Mouse (Mus musculus) kidney, postnatal 4 days (tissue): Measurements from ENCODE around the gene Olfr1426.
"Not testable (repeated sequence)": the region's sequence is repeated elsewhere in the genome, so short reads cannot be mapped to it uniquely, and the experiment has no call there.

Source experiments
- DNase-seq, 2 experiments: peaks; one replicate each; pipeline ENCODE4 v3.0.0; 2021; ENCODE audit warnings: mixed read lengths in 2 of 2

Gene Olfr1426

GRCm38 (mm10) chr19:12091913-12092312, at the start of gene Olfr1426:
Gene Olfr1426 (minus strand): TSS chr19:12092013.
- DNase-seq = no peak

DNA sequence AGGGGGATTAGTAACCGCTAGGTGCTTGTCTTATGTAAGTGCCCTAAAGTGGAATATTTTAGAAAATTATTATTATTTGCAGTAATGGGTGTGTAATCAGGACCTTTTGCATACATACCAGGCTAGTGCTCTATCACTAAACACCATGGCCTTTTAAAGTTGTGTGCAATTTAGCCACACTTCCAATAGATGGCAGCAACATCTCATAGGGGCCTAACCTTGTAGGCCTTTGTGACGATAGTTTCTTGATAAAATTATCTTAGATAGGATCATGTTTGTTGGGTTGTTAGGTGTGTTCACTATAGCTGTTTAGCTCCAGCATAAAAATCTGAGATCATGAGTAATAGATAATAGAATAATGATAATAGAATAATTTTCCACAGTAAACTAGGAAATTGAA, 42.5 kb upstream of the Olfr1426 start:
- peak in 1 of 2 experiments; percentile 3 for DNase-seq

DNA sequence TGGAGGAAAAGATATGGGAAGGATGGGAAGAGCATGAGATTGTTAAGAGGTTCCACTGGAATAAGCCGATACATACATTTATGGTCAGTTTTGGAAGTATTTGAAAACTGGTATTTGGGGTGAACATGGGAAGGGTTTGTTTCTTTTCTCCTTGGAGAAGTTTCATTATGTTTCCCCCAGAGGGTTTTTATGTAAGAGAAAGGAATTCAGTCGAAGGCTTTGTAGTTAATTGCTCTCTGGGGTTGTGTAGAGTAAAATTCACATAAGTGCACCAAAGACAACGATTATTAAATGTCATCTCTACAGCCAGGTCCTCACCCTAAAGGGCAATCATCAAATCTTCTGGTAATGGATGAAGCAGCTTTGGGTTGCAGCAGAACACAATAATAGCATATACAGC, 31.3 kb upstream of the Olfr1426 start, which contains the start of gene Olfr76:
Olfr76 (minus strand) TSS at position 101 of the 400 bp plus-strand sequence.
- no peak for DNase-seq

- DNase-seq = no peak
Observed at GRCm38 (mm10) chr19:12116464-12116863, 24.7 kb upstream of the Olfr1426 start.

GRCm38 (mm10) chr19:12115797-12116196, 24.0 kb upstream of the Olfr1426 start, which contains the start of gene Olfr1428:
Gene Olfr1428 (minus strand): TSS chr19:12115897.
- DNase-seq = no peak

DNA sequence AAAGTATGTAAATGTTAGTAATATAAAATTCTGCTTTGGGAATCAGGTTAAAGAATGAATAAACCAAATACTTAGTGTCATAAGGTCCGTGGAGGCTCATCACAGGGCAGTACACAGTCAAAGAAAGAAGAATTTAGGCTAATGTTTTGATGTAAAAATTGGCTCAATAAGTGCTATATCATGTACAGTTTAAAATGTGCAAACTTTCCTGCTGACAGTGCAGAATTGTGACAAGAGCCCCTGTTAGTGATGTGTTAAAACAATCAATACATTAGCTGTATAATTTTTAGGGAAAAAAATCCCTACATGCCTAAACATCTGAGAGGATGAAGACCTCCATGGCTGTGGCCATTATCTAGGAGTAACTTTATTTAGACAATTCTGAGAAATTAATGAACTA, 22.0 kb upstream of the Olfr1426 start:
- DNase-seq = no peak

- DNase-seq = no peak
Observed at GRCm38 (mm10) chr19:12104541-12104940, 12.7 kb upstream of the Olfr1426 start.

GRCm38 (mm10) chr19:12103234-12103633, 11.4 kb upstream of the Olfr1426 start, which contains the start of gene Olfr1427:
Gene Olfr1427 (minus strand): TSS chr19:12103334.
- no peak for DNase-seq

DNA sequence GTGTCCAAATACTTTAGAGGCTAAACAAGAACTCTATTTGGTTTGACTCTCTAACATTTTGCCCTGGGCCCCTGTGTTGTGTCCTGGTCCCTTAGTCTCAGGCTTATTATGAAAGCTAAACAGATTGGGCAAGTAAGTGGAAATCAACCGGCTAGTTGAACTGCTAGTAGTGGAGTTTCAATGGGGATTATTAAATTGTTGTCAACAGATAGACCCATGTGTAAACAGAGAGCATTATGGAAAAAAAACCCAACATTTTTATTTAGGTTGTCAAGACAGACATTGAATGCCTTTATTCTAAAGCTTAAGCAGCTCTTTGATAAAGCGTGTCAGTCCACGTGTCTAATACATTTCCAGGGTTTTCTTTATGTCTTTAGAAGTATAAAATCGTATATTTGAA, 14.2 kb downstream of the Olfr1426 start, which contains the start of gene Olfr1425:
Olfr1425 (minus strand) TSS at position 101 of the 400 bp plus-strand sequence.
- not testable (repeated sequence) for DNase-seq

DNA sequence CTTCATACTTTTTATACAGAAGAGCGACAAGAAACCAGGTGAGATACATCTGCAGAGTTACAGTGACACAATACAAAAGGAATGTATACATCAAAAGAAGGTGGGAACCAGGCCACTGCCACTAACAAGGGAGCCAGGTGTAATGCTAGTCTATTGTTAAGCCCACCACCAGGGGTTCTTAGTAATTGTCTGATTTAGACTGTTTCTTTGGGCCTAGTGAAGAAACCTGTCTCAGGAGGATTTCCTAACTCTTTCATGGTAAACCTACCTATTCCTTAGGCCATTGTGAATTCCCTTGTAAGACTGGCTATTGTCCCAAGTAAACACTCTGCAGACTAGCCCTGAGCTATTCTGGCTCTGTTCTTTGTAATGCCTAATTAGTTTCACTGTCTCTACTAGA, 22.3 kb downstream of the Olfr1426 start:
- not testable (repeated sequence) for DNase-seq

DNA sequence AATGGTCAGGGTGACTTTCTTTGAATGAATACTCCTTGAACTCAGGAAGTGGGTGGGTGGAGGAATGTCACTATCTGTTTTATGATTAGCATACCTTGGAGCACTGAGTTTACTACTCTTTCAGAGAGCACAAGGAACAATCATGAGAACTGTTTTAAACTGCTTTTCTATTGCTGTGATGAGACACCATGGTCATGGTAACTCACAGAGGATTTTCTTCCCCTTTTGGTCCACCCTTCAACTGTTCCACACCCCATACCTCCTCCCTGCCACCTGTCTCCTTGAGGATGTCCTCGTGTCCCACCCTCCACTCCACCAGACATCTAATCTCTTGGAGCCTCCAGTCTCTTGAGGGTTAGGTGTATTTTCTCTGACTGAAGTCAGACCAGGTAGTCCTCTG, 24.0 kb downstream of the Olfr1426 start:
- not testable (repeated sequence) for DNase-seq

DNA sequence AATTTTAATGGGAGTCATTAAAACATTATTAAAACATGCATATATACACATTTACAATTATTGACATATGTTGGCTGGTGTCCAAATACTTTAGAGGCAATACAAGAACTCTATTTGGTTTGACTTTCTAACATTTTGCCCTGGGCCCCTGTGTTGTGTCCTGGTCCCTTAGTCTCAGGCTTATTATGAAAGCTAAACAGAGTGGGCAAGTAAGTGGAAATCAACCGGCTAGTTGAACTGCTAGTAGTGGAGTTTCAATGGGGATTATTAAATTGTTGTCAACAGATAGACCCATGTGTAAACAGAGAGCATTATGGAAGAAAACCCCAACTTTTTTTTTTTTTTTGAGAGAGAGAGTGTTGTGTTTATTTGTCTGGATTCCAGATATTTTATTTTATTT, 29.2 kb downstream of the Olfr1426 start, which contains the start of gene Olfr1424:
Olfr1424 (minus strand) TSS at position 101 of the 400 bp plus-strand sequence.
- DNase-seq = not testable (repeated sequence)

DNA sequence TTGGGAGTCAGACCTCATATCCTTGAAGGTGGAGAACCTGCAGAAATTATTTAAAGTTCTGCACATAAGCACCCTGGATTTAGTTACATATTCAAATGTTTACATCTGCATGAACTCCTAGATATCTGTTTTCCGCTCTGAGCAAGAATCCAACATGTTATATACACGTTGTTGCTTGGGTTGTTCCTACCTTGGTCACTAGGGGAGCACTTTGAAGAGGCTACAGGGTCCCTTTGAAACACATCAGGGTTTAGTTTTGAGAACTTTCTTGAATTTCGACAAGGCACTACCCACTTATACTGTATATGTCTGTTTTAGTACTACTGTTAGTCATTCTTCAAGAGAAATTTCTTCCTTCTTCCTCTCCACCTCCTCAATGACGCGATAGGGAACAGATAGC, 48.6 kb downstream of the Olfr1426 start:
- no peak for DNase-seq

- no peak for DNase-seq
Observed at GRCm38 (mm10) chr19:12041217-12041616, 50.6 kb downstream of the Olfr1426 start, which contains the start of gene Olfr1423. Gene Olfr1423 (minus strand): TSS chr19:12041317.

- no peak for DNase-seq
Observed at GRCm38 (mm10) chr19:12037727-12038126, 54.1 kb downstream of the Olfr1426 start.
